Mouse (Mus musculus): Measurements from ENCODE around the gene Alad. TPM values are rescaled to one million over a fixed set of nuclear protein-coding genes. Genes with fewer than 3 reads are reported as not detected.

Alad gene
- polyA plus RNA-seq, 1 experiment from 2014 or later: 76.7 TPM

DNA sequence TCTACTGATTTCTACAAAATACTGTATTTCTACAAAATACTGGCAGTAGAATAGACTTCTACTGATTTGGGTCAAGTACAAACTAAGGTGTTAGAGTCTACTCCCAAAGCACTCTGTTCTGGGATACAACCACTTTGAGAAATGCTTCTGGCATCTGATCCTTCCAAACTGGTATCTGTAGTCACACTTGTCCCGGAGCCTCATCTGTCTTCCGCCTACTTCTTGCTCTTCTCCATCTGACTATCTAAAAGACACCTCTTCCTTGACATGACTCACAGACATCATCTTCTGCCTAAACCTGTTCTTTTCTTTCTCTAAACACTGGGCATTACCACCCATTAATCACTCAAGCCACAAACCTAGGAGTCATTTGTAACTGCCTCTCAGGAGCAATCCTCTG lies 47.6 kb downstream of the Alad start:
- H3K27me3 ChIP-seq (ENCODE audit: control insufficient read depth, insufficient read depth, low read depth, low read length): no peaks in the 10 kb centered on the region
- H3K27ac ChIP-seq (ENCODE audit: low read length): no peak overlapping the region
- H3K9me3 ChIP-seq (replicated peaks; ENCODE audit: control insufficient read depth, low read length, poor library complexity, severe bottlenecking): no peaks in the 10 kb centered on the region
- no peak for ATAC-seq
- H3K9ac ChIP-seq (ENCODE audit: low read depth, low read length): no peak overlapping the region
- no peak overlapping the region for H3K4me2 ChIP-seq (ENCODE audit: low read length)
- 98% methylated on average over 2 of the region's 2 CpGs for WGBS
- peaks cover 4% of the 10 kb centered on the region for H3K4me1 ChIP-seq (ENCODE audit: control insufficient read depth, insufficient read depth, low read length)
- no peak overlapping the region for H3K4me3 ChIP-seq (ENCODE audit: low read depth, low read length)
- H3K36me3 ChIP-seq (ENCODE audit: control insufficient read depth, insufficient read depth, low read length): peaks cover 3% of the 10 kb centered on the region; the same call in 1 of the 2 replicates

- peak within 1 kb of the TSS; percentile 46 for H3K4me3 ChIP-seq (ENCODE audit: low read depth, low read length)
- peak within 1 kb of the TSS; percentile 4 for H3K27ac ChIP-seq (ENCODE audit: low read length)
- under 1% methylated on average over 30 of the region's 30 CpGs for WGBS
- peak within 1 kb of the TSS; percentile 49 for H3K4me2 ChIP-seq (ENCODE audit: low read length)
- H3K9me3 ChIP-seq (replicated peaks; ENCODE audit: control insufficient read depth, low read length, poor library complexity, severe bottlenecking): no peaks in the 10 kb centered on the region
- peak within 1 kb of the TSS; percentile 64 for H3K9ac ChIP-seq (ENCODE audit: low read depth, low read length)
- H3K4me1 ChIP-seq (ENCODE audit: control insufficient read depth, insufficient read depth, low read length): peaks cover 4% of the 10 kb centered on the region
- H3K27me3 ChIP-seq (ENCODE audit: control insufficient read depth, insufficient read depth, low read depth, low read length): no peaks in the 10 kb centered on the region
- H3K36me3 ChIP-seq (ENCODE audit: control insufficient read depth, insufficient read depth, low read length): peaks cover 3% of the 10 kb centered on the region; the same call in 1 of the 2 replicates
- peak; percentile 97 for ATAC-seq
Measured at GRCm38 (mm10) chr4:62470598-62471051, 49.1 kb downstream of the Alad start, which contains the start of gene Wdr31. TSS of gene Wdr31 (minus strand) at chr4:62470896.

GRCm38 (mm10) chr4:62468158-62468557 lies 51.6 kb downstream of the Alad start:
- H3K27me3 ChIP-seq (ENCODE audit: control insufficient read depth, insufficient read depth, low read depth, low read length): no peaks in the 10 kb centered on the region
- peaks cover 3% of the 10 kb centered on the region; the same call in 1 of the 2 replicates for H3K36me3 ChIP-seq (ENCODE audit: control insufficient read depth, insufficient read depth, low read length)
- H3K9ac ChIP-seq (ENCODE audit: low read depth, low read length): no peak overlapping the region
- H3K4me2 ChIP-seq (ENCODE audit: low read length): no peak overlapping the region
- peaks cover 4% of the 10 kb centered on the region for H3K4me1 ChIP-seq (ENCODE audit: control insufficient read depth, insufficient read depth, low read length)
- no peak for ATAC-seq
- WGBS: 94% methylated on average over 1 of the region's 1 CpGs
- no peak overlapping the region for H3K27ac ChIP-seq (ENCODE audit: low read length)
- H3K9me3 ChIP-seq (replicated peaks; ENCODE audit: control insufficient read depth, low read length, poor library complexity, severe bottlenecking): no peaks in the 10 kb centered on the region
- no peak overlapping the region for H3K4me3 ChIP-seq (ENCODE audit: low read depth, low read length)

DNA sequence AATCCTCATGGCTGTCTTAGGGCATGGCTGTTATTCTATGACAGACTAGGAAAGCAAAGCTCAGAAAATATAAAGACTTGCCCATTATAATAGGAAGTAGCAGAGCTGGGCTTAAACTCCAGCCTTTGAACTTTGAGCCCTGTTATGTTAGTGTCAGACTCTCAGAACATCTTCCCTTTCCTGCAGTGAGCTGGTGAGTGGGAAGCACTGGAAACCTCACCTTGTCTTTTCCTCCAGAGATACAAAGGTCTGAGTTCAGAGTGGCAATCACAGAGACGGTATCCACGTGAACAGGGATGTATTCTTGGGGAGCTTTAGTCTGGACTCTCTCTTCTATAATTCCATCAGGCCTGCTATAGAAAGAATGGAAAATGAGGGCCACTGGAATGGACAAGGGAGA lies 56.6 kb downstream of the Alad start:
- Histone ChIP-seq H3K4me2 (ENCODE audit: low read length) (no peak overlapping the region), H3K36me3 (ENCODE audit: control insufficient read depth, insufficient read depth, low read length) (peaks cover 3% of the 10 kb centered on the region; the same call in 1 of the 2 replicates), H3K27me3 (ENCODE audit: control insufficient read depth, insufficient read depth, low read depth, low read length) (no peaks in the 10 kb centered on the region), H3K9ac (ENCODE audit: low read depth, low read length) (no peak overlapping the region), H3K9me3 (replicated peaks; ENCODE audit: control insufficient read depth, low read length, poor library complexity, severe bottlenecking) (no peaks in the 10 kb centered on the region), H3K27ac (ENCODE audit: low read length) (no peak overlapping the region), H3K4me3 (ENCODE audit: low read depth, low read length) (no peak overlapping the region), H3K4me1 (ENCODE audit: control insufficient read depth, insufficient read depth, low read length) (no peaks in the 10 kb centered on the region)
- no peak for ATAC-seq
- WGBS: 84% methylated on average over 2 of the region's 2 CpGs

DNA sequence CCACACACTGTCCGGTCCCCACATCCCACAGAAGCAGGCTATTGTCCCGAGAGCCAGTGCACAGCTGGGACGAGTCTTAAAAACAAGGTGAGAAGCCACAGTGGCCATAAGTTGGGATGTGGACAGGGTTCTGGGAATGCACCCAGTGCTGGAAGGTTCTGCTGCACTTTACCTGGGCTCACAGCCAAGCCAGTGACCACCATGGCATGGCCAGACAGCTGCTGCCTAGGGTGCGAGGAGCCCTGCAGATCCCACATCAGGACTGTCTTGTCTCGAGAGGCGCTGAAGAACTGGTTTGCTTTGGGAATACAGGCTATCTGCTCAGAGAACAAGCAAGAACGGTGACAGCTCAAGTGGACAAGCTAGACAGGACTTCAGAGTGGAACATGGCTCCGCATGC lies 59.4 kb downstream of the Alad start:
- ATAC-seq: no peak
- Histone ChIP-seq H3K27me3 (ENCODE audit: control insufficient read depth, insufficient read depth, low read depth, low read length) (no peaks in the 10 kb centered on the region), H3K9ac (ENCODE audit: low read depth, low read length) (no peak overlapping the region), H3K27ac (ENCODE audit: low read length) (no peak overlapping the region), H3K9me3 (replicated peaks; ENCODE audit: control insufficient read depth, low read length, poor library complexity, severe bottlenecking) (no peaks in the 10 kb centered on the region), H3K4me2 (ENCODE audit: low read length) (no peak overlapping the region), H3K4me1 (ENCODE audit: control insufficient read depth, insufficient read depth, low read length) (no peaks in the 10 kb centered on the region), H3K4me3 (ENCODE audit: low read depth, low read length) (no peak overlapping the region), H3K36me3 (ENCODE audit: control insufficient read depth, insufficient read depth, low read length) (peaks cover 5% of the 10 kb centered on the region; the same call in 1 of the 2 replicates)
- WGBS: 90% methylated on average over 8 of the region's 8 CpGs

Other genes starting within 250 kb of the Alad start
- gene Fkbp15, start 159.4 kb downstream of the Alad start, polyA plus RNA-seq (2015; fragmentation: Nextera tagmentation; extraction: Ambion mirVana): 21.4 and 21.9 TPM in 2 replicates
- 36.8 and 37.7 TPM in 2 replicates for gene Slc31a1, start 159.2 kb downstream of the Alad start, polyA plus RNA-seq (2015; fragmentation: Nextera tagmentation; extraction: Ambion mirVana)
- gene Cdc26, start 111.3 kb downstream of the Alad start, polyA plus RNA-seq (2015; fragmentation: Nextera tagmentation; extraction: Ambion mirVana): 75.1 and 76.4 TPM in 2 replicates
- 14.5 and 16.3 TPM in 2 replicates for gene Prpf4, start 111.1 kb downstream of the Alad start, polyA plus RNA-seq (2015; fragmentation: Nextera tagmentation; extraction: Ambion mirVana)
- 0.13 TPM in 1 of 2 replicates, not detected in the other for gene Rnf183, start 84.7 kb downstream of the Alad start, polyA plus RNA-seq (2015; fragmentation: Nextera tagmentation; extraction: Ambion mirVana)
- gene Wdr31, start 49.0 kb downstream of the Alad start, polyA plus RNA-seq (2015; fragmentation: Nextera tagmentation; extraction: Ambion mirVana): 15.5 and 17.3 TPM in 2 replicates
- gene Bspry, start 39.9 kb downstream of the Alad start, polyA plus RNA-seq (2015; fragmentation: Nextera tagmentation; extraction: Ambion mirVana): 0.85 and 1.1 TPM in 2 replicates
- 12.7 and 13.8 TPM in 2 replicates for gene Hdhd3, start 16.5 kb downstream of the Alad start, polyA plus RNA-seq (2015; fragmentation: Nextera tagmentation; extraction: Ambion mirVana)
- 57.9 and 64.7 TPM in 2 replicates for gene Pole3, start 5.2 kb upstream of the Alad start, polyA plus RNA-seq (2015; fragmentation: Nextera tagmentation; extraction: Ambion mirVana)
- 0.49 and 0.91 TPM in 2 replicates for gene 4933430I17Rik, start 5.5 kb upstream of the Alad start, polyA plus RNA-seq (2015; fragmentation: Nextera tagmentation; extraction: Ambion mirVana)
- gene Rgs3, start 39.9 kb upstream of the Alad start, polyA plus RNA-seq (2015; fragmentation: Nextera tagmentation; extraction: Ambion mirVana): 66.9 and 82.1 TPM in 2 replicates

Data from midbrain, embryonic 16.5 days (tissue).